Mouse (Mus musculus) CH12.LX (cell line): ENCODE results near the gene Nr4a3. TPM values are rescaled to one million over a fixed set of nuclear protein-coding genes. Genes with fewer than 3 reads are reported as not detected.

Experiments used
- DNase-seq: peaks from one replicate; pipeline ENCODE4 v3.0.0-alpha.2; 2013; ENCODE audit errors: extremely low read depth
- H3K27ac ChIP-seq: 2 replicates; pipeline ENCODE4 v1.5.1; 2012; ENCODE audit warnings: low read depth, mild to moderate bottlenecking, control low read depth, moderate library complexity; ENCODE audit not compliant: insufficient read depth
- H3K27me3 ChIP-seq: replicated peaks from 2 replicates; pipeline ENCODE3; 2012; ENCODE audit warnings: inconsistent platforms
- H3K36me3 ChIP-seq, 2 experiments: replicated peaks in 1 of 2; 2 replicates each; pipeline versions ENCODE3 to v1.6.1; 2012; ENCODE audit warnings: inconsistent platforms in 1 of 2, low read length in 1 of 2, mild to moderate bottlenecking in 1 of 2, mixed read lengths in 1 of 2, moderate library complexity in 1 of 2; ENCODE audit not compliant: control insufficient read depth in 1 of 2, insufficient read depth in 1 of 2
- H3K4me1 ChIP-seq, 2 experiments: 2 replicates each; pipeline ENCODE4 v1.6.1; 2012; ENCODE audit warnings: inconsistent platforms in 1 of 2, moderate library complexity in 1 of 2; ENCODE audit not compliant: insufficient read depth in 2 of 2, control insufficient read depth in 1 of 2
- H3K4me2 ChIP-seq: 2 replicates; pipeline ENCODE4 v1.6.1; 2012; ENCODE audit warnings: low read depth, mild to moderate bottlenecking, control low read depth; ENCODE audit not compliant: poor library complexity, insufficient read depth, severe bottlenecking
- H3K4me3 ChIP-seq, 3 experiments: fragments of 150-350 bp in 1 of 3; sonication (generic) in 1 of 3; replicated peaks in 1 of 3; 2 replicates each; pipeline versions ENCODE3 to v1.5.1; 2011 to 2012; ENCODE audit warnings: low read depth in 2 of 3, low read length in 2 of 3, mild to moderate bottlenecking in 2 of 3, moderate library complexity in 2 of 3, control low read depth in 1 of 3, improper control_type of control experiment in 1 of 3, inconsistent platforms in 1 of 3, mixed read lengths in 1 of 3; ENCODE audit not compliant: poor library complexity in 1 of 3
- H3K79me2 ChIP-seq: replicated peaks from 2 replicates; pipeline ENCODE4 v1.6.1; 2012; ENCODE audit warnings: mild to moderate bottlenecking, moderate library complexity; ENCODE audit not compliant: control insufficient read depth, poor library complexity, insufficient read depth, severe bottlenecking; ENCODE audit errors: extremely low read depth
- H3K9ac ChIP-seq: 2 replicates; pipeline ENCODE4 v1.6.1; 2012; ENCODE audit warnings: low read depth, mild to moderate bottlenecking, control low read depth, moderate library complexity; ENCODE audit not compliant: insufficient read depth
- H3K9me3 ChIP-seq: replicated peaks from 2 replicates; pipeline ENCODE3; 2012; ENCODE audit warnings: low read length, inconsistent platforms, mixed read lengths
- BHLHE40 ChIP-seq: IDR thresholded peaks from 2 replicates; pipeline ENCODE4 v1.6.1; 2011; ENCODE audit warnings: mild to moderate bottlenecking, low read depth, low read length, improper control_type of control experiment
- CHD1 ChIP-seq: IDR thresholded peaks from 2 replicates; pipeline ENCODE4 v1.6.1; 2012; ENCODE audit warnings: low read depth, low read length, improper control_type of control experiment, inconsistent platforms
- CHD2 ChIP-seq: IDR thresholded peaks from 2 replicates; pipeline ENCODE4 v1.6.1; 2011; ENCODE audit warnings: low read length, improper control_type of control experiment
- CTCF ChIP-seq, 2 experiments: IDR thresholded peaks in 1 of 2; conservative IDR thresholded peaks in 1 of 2; 2 replicates each; pipeline ENCODE4 v1.5.1; 2011 to 2012; ENCODE audit warnings: low read depth in 2 of 2, low read length in 2 of 2, improper control_type of control experiment in 1 of 2, inconsistent platforms in 1 of 2, mild to moderate bottlenecking in 1 of 2, moderate library complexity in 1 of 2
- E2F4 ChIP-seq: IDR thresholded peaks from 2 replicates; pipeline ENCODE4 v1.6.1; 2011; ENCODE audit warnings: low read depth, low read length, improper control_type of control experiment; ENCODE audit not compliant: insufficient replicate concordance
- ELF1 ChIP-seq: IDR thresholded peaks from 2 replicates; pipeline ENCODE4 v1.6.1; 2014; ENCODE audit warnings: low read depth, mild to moderate bottlenecking, inconsistent platforms, low read length, improper control_type of control experiment
- EP300 ChIP-seq: IDR thresholded peaks from 2 replicates; pipeline ENCODE4 v1.6.1; 2011; ENCODE audit warnings: low read length, improper control_type of control experiment
- ETS1 ChIP-seq: conservative IDR thresholded peaks from 2 replicates; pipeline ENCODE4 v1.6.1; 2012; ENCODE audit warnings: low read depth, mild to moderate bottlenecking, inconsistent platforms, low read length, improper control_type of control experiment, moderate library complexity
- GABPA ChIP-seq: IDR thresholded peaks from 2 replicates; pipeline ENCODE4 v1.6.1; 2012; ENCODE audit warnings: low read depth, low read length, improper control_type of control experiment, inconsistent platforms; ENCODE audit not compliant: insufficient replicate concordance
- HCFC1 ChIP-seq: IDR thresholded peaks from 2 replicates; pipeline ENCODE4 v1.6.1; 2012; ENCODE audit warnings: low read depth, mild to moderate bottlenecking, inconsistent platforms, low read length, improper control_type of control experiment
- IRF4 ChIP-seq: IDR thresholded peaks from 2 replicates; pipeline ENCODE4 v1.6.1; 2014; ENCODE audit warnings: low read depth, mild to moderate bottlenecking, inconsistent platforms, low read length, improper control_type of control experiment
- JUN ChIP-seq: IDR thresholded peaks from 2 replicates; pipeline ENCODE4 v1.6.1; 2011; ENCODE audit warnings: low read depth, mild to moderate bottlenecking, low read length, improper control_type of control experiment, moderate library complexity; ENCODE audit not compliant: insufficient read depth
- JUND ChIP-seq: conservative IDR thresholded peaks from 2 replicates; pipeline ENCODE4 v1.6.1; 2011; ENCODE audit warnings: low read depth, low read length, improper control_type of control experiment
- KAT2A ChIP-seq: IDR thresholded peaks from 2 replicates; pipeline ENCODE4 v1.6.1; 2012; ENCODE audit warnings: low read length, improper control_type of control experiment, inconsistent platforms; ENCODE audit not compliant: insufficient replicate concordance
- MAFK ChIP-seq: IDR thresholded peaks from 2 replicates; pipeline ENCODE4 v1.6.1; 2011; ENCODE audit warnings: low read length, improper control_type of control experiment; ENCODE audit not compliant: insufficient replicate concordance
- MAX ChIP-seq: IDR thresholded peaks from 2 replicates; pipeline ENCODE4 v1.6.1; 2011; ENCODE audit warnings: low read length, improper control_type of control experiment
- MAZ ChIP-seq: IDR thresholded peaks from 2 replicates; pipeline ENCODE4 v1.6.1; 2012; ENCODE audit warnings: low read depth, mild to moderate bottlenecking, inconsistent platforms, low read length, improper control_type of control experiment, moderate library complexity
- MEF2A ChIP-seq: IDR thresholded peaks from 2 replicates; pipeline ENCODE4 v1.6.1; 2014; ENCODE audit warnings: low read depth, mild to moderate bottlenecking, inconsistent platforms, low read length, improper control_type of control experiment, borderline replicate concordance
- MXI1 ChIP-seq: IDR thresholded peaks from 2 replicates; pipeline ENCODE4 v1.6.1; 2011; ENCODE audit warnings: mild to moderate bottlenecking, low read depth, low read length, improper control_type of control experiment
- MYC ChIP-seq: IDR thresholded peaks from 2 replicates; pipeline ENCODE4 v1.6.1; 2011; ENCODE audit warnings: low read depth, mild to moderate bottlenecking, improper control_type of control experiment, low read length
- NELFE ChIP-seq: IDR thresholded peaks from 2 replicates; pipeline ENCODE4 v1.6.1; 2011; ENCODE audit warnings: low read depth, low read length, improper control_type of control experiment
- NRF1 ChIP-seq: IDR thresholded peaks from 2 replicates; pipeline ENCODE4 v1.6.1; 2014; ENCODE audit warnings: low read depth, mild to moderate bottlenecking, inconsistent platforms, low read length, improper control_type of control experiment, moderate library complexity
- PAX5 ChIP-seq: IDR thresholded peaks from 2 replicates; pipeline ENCODE4 v1.6.1; 2012; ENCODE audit warnings: low read length, inconsistent platforms, mixed read lengths
- POLR2A ChIP-seq: IDR thresholded peaks from 2 replicates; pipeline ENCODE4 v1.6.1; 2011; ENCODE audit warnings: low read depth, mild to moderate bottlenecking, improper control_type of control experiment, low read length
- POLR2AphosphoS2 ChIP-seq: IDR thresholded peaks from 2 replicates; pipeline ENCODE4 v1.6.1; 2011; ENCODE audit warnings: low read depth, low read length, improper control_type of control experiment
- RAD21 ChIP-seq: IDR thresholded peaks from 2 replicates; pipeline ENCODE4 v1.6.1; 2011; ENCODE audit warnings: low read depth, mild to moderate bottlenecking, low read length, improper control_type of control experiment, moderate library complexity
- RCOR1 ChIP-seq: conservative IDR thresholded peaks from 2 replicates; pipeline ENCODE4 v1.6.1; 2012; ENCODE audit warnings: low read depth, mild to moderate bottlenecking, inconsistent platforms, low read length, improper control_type of control experiment
- SIN3A ChIP-seq: IDR thresholded peaks from 2 replicates; pipeline ENCODE4 v1.6.1; 2012; ENCODE audit warnings: low read length, improper control_type of control experiment, inconsistent platforms
- SMC3 ChIP-seq: IDR thresholded peaks from 2 replicates; pipeline ENCODE4 v1.6.1; 2011; ENCODE audit warnings: low read depth, low read length, improper control_type of control experiment
- TBP ChIP-seq: conservative IDR thresholded peaks from 2 replicates; pipeline ENCODE4 v1.6.1; 2011; ENCODE audit warnings: low read depth, low read length, improper control_type of control experiment
- TCF12 ChIP-seq: IDR thresholded peaks from 2 replicates; pipeline ENCODE4 v1.6.1; 2014; ENCODE audit warnings: low read depth, mild to moderate bottlenecking, inconsistent platforms, low read length, improper control_type of control experiment
- UBTF ChIP-seq: IDR thresholded peaks from 2 replicates; pipeline ENCODE4 v1.6.1; 2012; ENCODE audit warnings: low read depth, mild to moderate bottlenecking, inconsistent platforms, low read length, improper control_type of control experiment, moderate library complexity
- USF1 ChIP-seq: IDR thresholded peaks from 2 replicates; pipeline ENCODE4 v1.6.1; 2014; ENCODE audit warnings: low read depth, mild to moderate bottlenecking, inconsistent platforms, low read length, improper control_type of control experiment
- USF2 ChIP-seq: conservative IDR thresholded peaks from 2 replicates; pipeline ENCODE4 v1.6.1; 2011; ENCODE audit warnings: low read depth, low read length, improper control_type of control experiment
- ZC3H11A ChIP-seq: IDR thresholded peaks from 2 replicates; pipeline ENCODE4 v1.6.1; 2012; ENCODE audit warnings: low read depth, mild to moderate bottlenecking, inconsistent platforms, low read length, improper control_type of control experiment
- ZKSCAN1 ChIP-seq: IDR thresholded peaks from 2 replicates; pipeline ENCODE4 v1.6.1; 2012; ENCODE audit warnings: low read depth, inconsistent platforms, low read length, improper control_type of control experiment, borderline replicate concordance
- ZMIZ1 ChIP-seq: IDR thresholded peaks from 2 replicates; pipeline ENCODE4 v1.6.1; 2012; ENCODE audit warnings: low read depth, mild to moderate bottlenecking, inconsistent platforms, low read length, improper control_type of control experiment
- ZNF384 ChIP-seq: IDR thresholded peaks from 2 replicates; pipeline ENCODE4 v1.6.1; 2012; ENCODE audit warnings: low read depth, low read length, improper control_type of control experiment, inconsistent platforms
- dilution Hi-C: fragments of 300-500 bp; cut with MboI; formaldehyde crosslinking; loops from 2 replicates; pipeline ENCODE4 v1.14.3; 2020; ENCODE audit warnings: low sequenced_read_pairs; ENCODE audit not compliant: extremely low pct_unique_long_range_greater_than_20kb, extremely low pct_ligation_motif_present
- in situ Hi-C: fragments of 300-500 bp; cut with MboI; formaldehyde crosslinking; loops from 3 replicates; pipeline ENCODE4 v1.14.3; 2019; ENCODE audit warnings: low sequenced_read_pairs, low pct_ligation_motif_present, low pct_unique_long_range_greater_than_20kb, mixed read lengths
- polyA plus RNA-seq: library from polyadenylated mRNA; unstranded; fragments of >175 nt; gene quantifications from 2 replicates; pipeline ENCODE4 v1.2.1, GENCODE M21; 2012; ENCODE audit warnings: low read depth; ENCODE audit not compliant: insufficient read length
- total RNA-seq, 2 experiments: library from RNA; depleted of rRNA; stranded (reverse); fragments of 300-350 nt in 1 of 2; fragments of >200 nt in 1 of 2; gene quantifications; 2 replicates each; pipeline ENCODE4 v1.2.3; 2012 to 2014

Nr4a3 gene
- 0.04 and 0.13 TPM in 2 replicates for total RNA-seq (2012; rRNA removed)
- total RNA-seq (2014; rRNA removed), result 0.24 and 0.32 TPM in 2 replicates
- polyA plus RNA-seq, result 0.18 and 0.21 TPM in 2 replicates

- TF ChIP-seq BHLHE40, result peak; percentile 64
- TF ChIP-seq JUND, result no peak
- no peak for TF ChIP-seq USF1
- peak in 1 of 2 experiments; percentile 11; a peak in 1 of 4 replicates for TF ChIP-seq CTCF (conservative IDR thresholded peaks at IDR 0.05 in 1 of 2, IDR thresholded peaks at IDR 0.05 in 1 of 2; ENCODE audit: low read depth in 2 of 2, low read length in 2 of 2)
- TF ChIP-seq TCF12, result peak; percentile 6; the same call in 1 of the 2 replicates
- TF ChIP-seq NELFE, result no peak
- TF ChIP-seq POLR2AphosphoS2, result no peak
- TF ChIP-seq EP300, result no peak
- no peak for TF ChIP-seq ZC3H11A
- no peak for TF ChIP-seq JUN
- no peak for TF ChIP-seq ZKSCAN1
- peak; percentile 48; the same call in 1 of the 2 replicates for TF ChIP-seq SIN3A
- TF ChIP-seq RCOR1, result no peak
- TF ChIP-seq MAFK, result no peak
- no peak for TF ChIP-seq ZNF384
- no peak; the same call in 1 of the 2 replicates for TF ChIP-seq HCFC1
- no peak for TF ChIP-seq E2F4
- TF ChIP-seq IRF4, result no peak
- peak; percentile 48; the same call in 1 of the 2 replicates for TF ChIP-seq MXI1
- TF ChIP-seq ETS1, result peak; percentile 57
- peak; percentile 49; the same call in 1 of the 2 replicates for TF ChIP-seq MAZ
- TF ChIP-seq TBP, result no peak
- peak; percentile 69 for TF ChIP-seq NRF1
- no peak for TF ChIP-seq POLR2A
- no peak for TF ChIP-seq ZMIZ1
- TF ChIP-seq GABPA, result peak; percentile 36; the same call in 1 of the 2 replicates
- TF ChIP-seq KAT2A, result no peak
- TF ChIP-seq PAX5, result no peak
- no peak for TF ChIP-seq USF2
- peak; percentile 66; the same call in 1 of the 2 replicates for TF ChIP-seq UBTF
- no peak for TF ChIP-seq CHD2
- TF ChIP-seq SMC3, result no peak
- peak; percentile 16; the same call in 1 of the 2 replicates for TF ChIP-seq RAD21
- TF ChIP-seq CHD1, result no peak
- peak; percentile 37; the same call in 1 of the 2 replicates for TF ChIP-seq ELF1
- no peak for TF ChIP-seq MAX
- TF ChIP-seq MEF2A, result peak; percentile 38; the same call in 1 of the 2 replicates
- peak; percentile 36; the same call in 1 of the 2 replicates for TF ChIP-seq MYC
- TF ChIP-seq, all 38 proteins: peak for 14
- H3K27ac ChIP-seq, result no peak within 1 kb of the TSS
- peaks cover 50% of the 10 kb centered on the region for H3K27me3 ChIP-seq
- DNase-seq, result peak; percentile 71
- no peaks in the 10 kb centered on the region for H3K79me2 ChIP-seq
- peak within 1 kb of the TSS; percentile 48 to 73 (median 56) for H3K4me3 ChIP-seq
- H3K4me2 ChIP-seq, result peak within 1 kb of the TSS; percentile 86
- dilution Hi-C loops, result no loop called here
- H3K4me1 ChIP-seq, result peaks cover 0 to 24% of the 10 kb centered on the region in 2 experiments; a peak in 2 of 4 replicates
- no peaks in the 10 kb centered on the region for H3K36me3 ChIP-seq
- in situ Hi-C loops, result no loop called here
- no peaks in the 10 kb centered on the region for H3K9me3 ChIP-seq
- H3K9ac ChIP-seq, result peak within 1 kb of the TSS; percentile 59; the same call in 1 of the 2 replicates
Observed at GRCm38 (mm10) chr4:48044491-48045211, at the start of gene Nr4a3. Gene Nr4a3 (plus strand): TSS chr4:48045153.
